Mouse (Mus musculus) cerebellum, adult 2 months (tissue): Measurements from ENCODE around the gene Gm8300. TPM values are rescaled to one million over a fixed set of nuclear protein-coding genes. Genes with fewer than 3 reads are reported as not detected.
"Not testable (repeated sequence)": the region's sequence is repeated elsewhere in the genome, so short reads cannot be mapped to it uniquely, and the experiment has no call there.

Source experiments
- DNase-seq, 2 experiments: peaks; one replicate each; pipeline ENCODE4 v3.0.0; 2021
- H3K27ac ChIP-seq: fragments of 200-500 bp; 2 replicates; pipeline ENCODE4 v1.5.1; 2012; ENCODE audit warnings: low read length, control low read depth, inconsistent platforms; ENCODE audit not compliant: insufficient read depth
- H3K27me3 ChIP-seq: fragments of 200-500 bp; 2 replicates; pipeline ENCODE4 v1.6.1; 2012; ENCODE audit warnings: inconsistent platforms, mild to moderate bottlenecking, low read length, moderate library complexity; ENCODE audit not compliant: control insufficient read depth, insufficient read depth
- H3K4me1 ChIP-seq: fragments of 200-500 bp; 2 replicates; pipeline ENCODE4 v1.6.1; 2011; ENCODE audit warnings: low read length; ENCODE audit not compliant: control insufficient read depth, insufficient read depth
- H3K4me3 ChIP-seq: fragments of 200-500 bp; replicated peaks from 2 replicates; pipeline ENCODE3; 2011; ENCODE audit warnings: mild to moderate bottlenecking, low read depth, low read length, control low read depth; ENCODE audit not compliant: insufficient read depth
- CTCF ChIP-seq: fragments of 200-500 bp; IDR thresholded peaks from 2 replicates; pipeline ENCODE4 v1.5.1; 2011; ENCODE audit warnings: low read depth, mild to moderate bottlenecking, control low read depth, low read length, moderate library complexity, borderline replicate concordance; ENCODE audit not compliant: insufficient read depth
- POLR2A ChIP-seq: fragments of 200-500 bp; IDR thresholded peaks from 2 replicates; pipeline ENCODE4 v1.6.1; 2011; ENCODE audit warnings: low read length, control low read depth, borderline replicate concordance; ENCODE audit not compliant: insufficient read depth
- WGBS: fragments of 180-500 bp; shearing (Covaris S2); methylation state at CpG from one replicate; pipeline ENCODE4 v1.1.7; 2018; 5-methylcytosine and 5-hydroxymethylcytosine counted together
- polyA plus RNA-seq: library from polyadenylated mRNA; depleted of rRNA; stranded (reverse); fragments of >200 nt; gene quantifications from 2 replicates; pipeline ENCODE4 v1.2.3, GENCODE M21; 2012; rRNA removed

The Gm8300 gene
- polyA plus RNA-seq, 1 experiment = not detected

- 83% methylated on average over 3 of the region's 3 CpGs for WGBS
- no peaks in the 10 kb centered on the region for H3K27me3 ChIP-seq
- TF ChIP-seq CTCF = no peak
- no peak for TF ChIP-seq POLR2A
- no peaks in the 10 kb centered on the region for H3K4me1 ChIP-seq
- no peak overlapping the region for H3K27ac ChIP-seq
- no peak overlapping the region for H3K4me3 ChIP-seq
- DNase-seq = no peak
Measured at GRCm38 (mm10) chr12:87543927-87544326, 29.8 kb downstream of the Gm8300 start.

GRCm38 (mm10) chr12:87550628-87551027 lies 36.5 kb downstream of the Gm8300 start:
- DNase-seq, H3K4me1 ChIP-seq, H3K27me3 ChIP-seq, H3K4me3 ChIP-seq, H3K27ac ChIP-seq: not testable (repeated sequence)
- 9% methylated on average over 4 of the region's 4 CpGs for WGBS

Other genes with a start within 250 kb of the Gm8300 start
- 58.2 and 60.3 TPM in 2 replicates for gene Vipas39, start 248.1 kb upstream of the Gm8300 start, polyA plus RNA-seq
- gene Ahsa1, start 247.8 kb upstream of the Gm8300 start, polyA plus RNA-seq = 238 and 246 TPM in 2 replicates
- gene Ism2, start 214.6 kb upstream of the Gm8300 start, polyA plus RNA-seq = 0.21 and 0.26 TPM in 2 replicates
- gene Sptlc2, start 126.0 kb upstream of the Gm8300 start, polyA plus RNA-seq = 23.3 and 25.2 TPM in 2 replicates
- 82.7 and 86.7 TPM in 2 replicates for gene Slirp, start 70.4 kb upstream of the Gm8300 start, polyA plus RNA-seq
- gene Alkbh1, start 70.3 kb upstream of the Gm8300 start, polyA plus RNA-seq = 18.3 and 22.0 TPM in 2 replicates
- 46.3 and 50.7 TPM in 2 replicates for gene Snw1, start 42.0 kb upstream of the Gm8300 start, polyA plus RNA-seq
- gene Gm5788, start 19.6 kb upstream of the Gm8300 start, polyA plus RNA-seq = not detected in 2 replicates
- gene Oog1, start 88.4 kb downstream of the Gm8300 start, polyA plus RNA-seq = not detected in 2 replicates
- not detected in 2 replicates for gene Gm4027, start 104.6 kb downstream of the Gm8300 start, polyA plus RNA-seq
- not detected in 2 replicates for gene Gm16381, start 130.3 kb downstream of the Gm8300 start, polyA plus RNA-seq